Mouse (Mus musculus) liver, embryonic 14.5 days (tissue): ENCODE measurements at regions not wholly inside any gene's neighbourhood (a gene's known extent, or its start where the extent isn't known, plus 50 kb on each side); places are given as distances from the start of the nearest gene placed in this dataset.

Source experiments
- CTCF ChIP-seq: IDR thresholded peaks from 2 replicates; pipeline ENCODE4 v1.5.1; 2016; ENCODE audit warnings: antibody characterized with exemption, low read depth, control low read depth
- EP300 ChIP-seq: IDR thresholded peaks from 2 replicates; pipeline ENCODE4 v1.6.1; 2016; ENCODE audit warnings: antibody characterized with exemption, low read depth

DNA sequence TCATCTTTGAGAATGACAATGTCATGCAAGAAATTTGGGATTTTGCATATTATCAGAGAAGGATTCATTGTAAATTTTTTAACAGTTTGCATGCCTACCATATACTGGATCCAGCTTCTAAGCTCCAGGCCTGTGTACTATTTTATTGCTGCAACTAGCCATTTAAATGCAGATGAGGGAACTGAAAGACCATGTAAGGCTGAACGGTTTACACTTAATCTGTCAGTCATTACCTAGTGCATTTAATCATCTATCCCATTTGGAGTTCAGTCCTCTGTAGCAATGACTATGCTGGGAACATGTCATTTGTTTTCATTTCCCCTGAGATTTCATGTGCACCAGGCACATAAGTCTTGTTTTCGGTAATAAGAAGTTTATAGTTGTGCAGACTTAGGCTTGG lies 631.8 kb upstream of the Gm21961 start:
- TF ChIP-seq CTCF: no peak
- no peak for TF ChIP-seq EP300
